ENCODE assay signal across 8 mouse cellular contexts in the genomic region with DNA sequence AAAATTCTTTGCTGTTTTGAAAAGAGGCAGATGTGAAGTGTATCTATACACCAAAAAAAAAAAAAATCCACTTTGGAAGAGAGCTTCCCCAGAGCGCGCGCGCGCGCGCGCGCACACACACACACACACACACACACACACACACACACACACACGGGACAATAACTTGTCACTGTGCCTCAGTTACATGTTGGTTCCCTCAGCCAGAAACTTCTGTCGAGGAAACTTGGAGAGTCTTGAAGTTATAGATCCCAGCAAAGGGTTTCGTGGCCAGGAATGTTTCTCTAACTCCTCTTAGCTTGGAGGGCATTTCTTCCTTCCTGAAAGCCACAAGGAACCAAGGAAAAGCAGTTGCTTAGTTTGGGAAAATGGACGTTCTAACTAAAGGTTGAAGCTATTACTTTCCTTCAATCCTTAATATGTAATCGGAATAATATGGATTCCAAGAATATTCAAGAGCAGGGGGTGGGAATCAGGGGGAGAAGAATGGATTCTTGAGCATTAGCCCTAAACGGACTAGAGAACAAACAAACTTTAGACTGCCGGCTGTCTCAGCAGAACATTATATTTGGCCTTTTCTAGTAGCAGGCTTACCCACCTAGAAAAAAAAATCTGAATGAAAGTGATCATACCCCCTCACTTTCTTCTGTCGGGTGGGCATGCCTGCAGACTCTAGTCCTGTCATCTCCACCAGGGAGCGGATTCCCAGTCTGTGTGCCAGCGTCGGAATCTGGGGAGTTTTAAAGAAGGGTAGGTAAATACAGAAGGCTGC. TPM values are rescaled to one million over a fixed set of nuclear protein-coding genes. Genes with fewer than 3 reads are reported as not detected.
A peak's percentile ranks its signal among the peaks of the same experiment; 100 is the strongest.
DNase-seq lines count a peak whose midpoint lies in the region; ATAC-seq and TF ChIP-seq lines count a peak whose summit lies in the region.

No protein-coding gene starts in this region.

- in situ Hi-C loops in Patski (cut with MboI; ENCODE audit: low pct_unique_long_range_greater_than_20kb) = loop anchor here (10.0 kb wide), 1 partner anchor 329 kb away; no protein-coding TSS in a partner anchor

- POLR2A ChIA-PET in Patski (lab: Charles Lee) = interaction anchor here (0.6 to 0.8 kb wide), 7 partner anchors 83 to 873 kb away, joined by 3 read pairs; no protein-coding TSS in a partner anchor

- H3K9ac ChIP-seq in limb, embryonic 15.5 days = no peak overlapping the region
- H3K9ac ChIP-seq in stomach, embryonic 16.5 days (ENCODE audit: low read length) = peak overlapping the region; percentile 66

- CTCF ChIA-PET in Patski (lab: Charles Lee) = interaction anchor here (1.0 to 1.6 kb wide), 3 partner anchors 44 to 535 kb away, joined by 3 to 4 read pairs (median 3); no protein-coding TSS in a partner anchor

- H3K9me3 ChIP-seq in limb, embryonic 15.5 days = no peaks in the 10 kb centered on the region
- no peaks in the 10 kb centered on the region for H3K9me3 ChIP-seq in stomach, embryonic 16.5 days (replicated peaks; ENCODE audit: control insufficient read depth, low read length)

- no peaks in the 10 kb centered on the region for H3K27me3 ChIP-seq in Patski
- no peaks in the 10 kb centered on the region for H3K27me3 ChIP-seq in limb, embryonic 15.5 days
- H3K27me3 ChIP-seq in stomach, embryonic 16.5 days (ENCODE audit: control insufficient read depth, insufficient read depth, low read length) = no peaks in the 10 kb centered on the region

- peak overlapping the region; percentile 84 for H3K4me3 ChIP-seq in limb, embryonic 15.5 days
- H3K4me3 ChIP-seq in stomach, embryonic 16.5 days (replicated peaks; ENCODE audit: low read length) = peak overlapping the region; percentile 89

- under 1% methylated on average over 20 of the region's 20 CpGs for WGBS in limb, embryonic 15.5 days
- WGBS in stomach, embryonic 16.5 days = 1% methylated on average over 20 of the region's 20 CpGs

- H3K4me1 ChIP-seq in limb, embryonic 15.5 days = peaks cover 19% of the 10 kb centered on the region
- H3K4me1 ChIP-seq in stomach, embryonic 16.5 days (ENCODE audit: control insufficient read depth, insufficient read depth, low read length) = peaks cover 16% of the 10 kb centered on the region

- no peak for ATAC-seq in Patski
- no peak for ATAC-seq in limb, embryonic 15.5 days (ENCODE audit: insufficient number of reproducible peaks, low FRiP score, low TSS enrichment, low read depth)
- no peak for ATAC-seq in stomach, embryonic 16.5 days (ENCODE audit: insufficient read depth, low FRiP score)

- intact Hi-C loops in heart, postnatal 10 days (cut with DNase I) = loop anchor here (2.0 to 5.0 kb wide), 5 partner anchors 37 to 547 kb away; no protein-coding TSS in a partner anchor

- no peaks in the 10 kb centered on the region for H3K36me3 ChIP-seq in limb, embryonic 15.5 days
- H3K36me3 ChIP-seq in stomach, embryonic 16.5 days (ENCODE audit: control insufficient read depth, insufficient read depth, low read length) = no peaks in the 10 kb centered on the region

- DNase-seq in cerebellum, postnatal 14 days = peak; percentile 43 to 54
- DNase-seq in cerebellum, postnatal 25 days = no peak
- no peak for DNase-seq in Patski (ENCODE audit: low read depth, low spot score)
- DNase-seq in heart, postnatal 10 days = peak; percentile 55 to 63
- no peak for DNase-seq in thymus, postnatal 25 days
- no peak for DNase-seq in urinary bladder, adult 18-20 months (ENCODE audit: low spot score in 2 of 2)

- peak overlapping the region; percentile 66 for H3K4me2 ChIP-seq in limb, embryonic 15.5 days
- H3K4me2 ChIP-seq in stomach, embryonic 16.5 days (ENCODE audit: low read depth, low read length) = peak overlapping the region; percentile 65

- peak; percentile 13 for TF ChIP-seq CTCF in Patski (IDR thresholded peaks at IDR 0.05)

- peak overlapping the region; percentile 98 for H3K27ac ChIP-seq in limb, embryonic 15.5 days
- H3K27ac ChIP-seq in stomach, embryonic 16.5 days (ENCODE audit: low read length) = peak overlapping the region; percentile 98

RNA-seq across cellular contexts. Expression of a gene that starts 2.2 kb away (rescaled TPM):
- 0.09 TPM for polyA plus RNA-seq in Patski (2021)
- under 1 TPM; 0.34 to 0.47 TPM for total RNA-seq in heart, postnatal 10 days (2021)
- 3.0 and 3.5 TPM in 2 replicates for polyA plus RNA-seq in limb, embryonic 15.5 days (2015; fragmentation: Nextera tagmentation; extraction: Ambion mirVana)
- polyA plus RNA-seq in stomach, embryonic 16.5 days (2015; fragmentation: Nextera tagmentation; extraction: Ambion mirVana) = 2.5 and 2.6 TPM in 2 replicates

RNA-seq across cellular contexts. Expression of a gene that starts 3.1 kb away (rescaled TPM):
- 40.5 TPM for polyA plus RNA-seq in Patski (2021)
- 100 to 1,000 TPM; 196 to 199 TPM for total RNA-seq in heart, postnatal 10 days (2021)
- polyA plus RNA-seq in limb, embryonic 15.5 days (2015; fragmentation: Nextera tagmentation; extraction: Ambion mirVana) = 64.5 and 64.9 TPM in 2 replicates
- polyA plus RNA-seq in stomach, embryonic 16.5 days (2015; fragmentation: Nextera tagmentation; extraction: Ambion mirVana) = 42.9 and 45.1 TPM in 2 replicates

Comparison
In these comparisons a context has a peak if more than half of its experiments do, and no peak if none do; other contexts are left out.
1. DNase-seq: peak in cerebellum, postnatal 14 days (2 of 2) and heart, postnatal 10 days (2 of 2); none in cerebellum, postnatal 25 days (0 of 2), Patski (single experiment), thymus, postnatal 25 days (single experiment) and urinary bladder, adult 18-20 months (0 of 2).